Mouse (Mus musculus) mature B cell (primary cell): ENCODE results near the gene Ccdc92b.
"Not testable (repeated sequence)": the region's sequence is repeated elsewhere in the genome, so short reads cannot be mapped to it uniquely, and the experiment has no call there.

ENCODE experiments used
- in situ Hi-C: fragments of 300-500 bp; cut with MboI; formaldehyde crosslinking; loops from 2 replicates; pipeline ENCODE4 v1.14.3; 2019

Gene Ccdc92b

DNA sequence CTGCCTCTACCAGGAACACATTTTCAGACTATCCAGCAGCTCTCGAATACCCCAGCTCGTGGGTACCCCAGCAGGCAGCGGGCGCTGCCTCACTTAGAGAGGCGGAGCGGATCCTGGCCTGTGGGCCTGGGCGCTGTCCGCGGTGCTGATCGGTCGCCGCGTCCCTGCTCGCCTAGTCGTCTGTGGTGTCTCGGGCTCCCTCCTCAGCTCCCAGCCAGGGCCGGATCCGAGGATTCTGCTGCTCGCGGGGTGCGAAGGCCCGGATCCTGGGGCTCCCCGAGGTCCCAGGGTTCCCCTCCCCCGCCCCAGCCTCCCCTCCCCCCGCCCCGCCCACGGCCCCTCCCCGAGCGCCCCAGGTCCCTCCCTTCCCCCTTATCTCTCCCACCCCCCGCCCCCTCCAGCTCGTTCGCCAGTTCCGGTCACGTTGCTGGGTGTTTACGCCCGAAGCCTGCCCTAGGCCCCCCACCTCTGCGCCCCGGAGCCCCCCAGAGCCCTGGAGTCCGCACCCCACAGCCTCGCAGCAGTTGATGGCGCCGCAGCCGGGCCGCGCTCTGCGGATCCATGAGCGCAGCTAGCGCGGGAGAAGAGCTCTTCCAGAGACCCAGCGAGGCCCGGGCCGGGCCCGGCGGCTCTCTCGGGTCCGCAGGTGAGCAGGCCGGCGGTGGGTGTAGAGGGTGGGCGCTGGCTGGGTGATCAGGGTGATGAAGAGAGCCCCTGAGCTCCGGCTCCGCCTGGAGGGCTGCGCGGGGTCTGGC is at the start of gene Ccdc92b:
Gene Ccdc92b (plus strand): TSS at position 405 of the 755 bp plus-strand sequence.
- in situ Hi-C loops, result no loop called here

DNA sequence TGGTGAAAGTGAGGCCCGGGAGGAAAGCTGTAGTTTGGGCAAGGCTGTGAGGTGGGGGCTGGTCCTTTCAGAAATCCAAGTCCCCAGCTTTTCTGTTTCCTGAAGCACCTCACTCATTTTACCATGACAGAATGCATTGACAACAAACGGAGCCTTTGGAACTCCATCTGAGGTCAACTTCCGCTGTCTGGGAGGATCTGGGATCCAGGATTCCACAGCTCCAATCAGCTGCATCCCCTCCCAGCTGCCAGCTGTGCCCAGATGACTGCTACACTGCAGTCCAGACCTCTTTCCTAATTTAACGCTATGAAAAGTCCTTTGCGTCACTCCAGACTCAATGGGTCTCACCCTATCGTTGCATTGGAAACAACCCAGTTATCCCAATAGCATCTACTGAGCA is 49.7 kb upstream of the Ccdc92b start:
- in situ Hi-C loops, result no loop called here

DNA sequence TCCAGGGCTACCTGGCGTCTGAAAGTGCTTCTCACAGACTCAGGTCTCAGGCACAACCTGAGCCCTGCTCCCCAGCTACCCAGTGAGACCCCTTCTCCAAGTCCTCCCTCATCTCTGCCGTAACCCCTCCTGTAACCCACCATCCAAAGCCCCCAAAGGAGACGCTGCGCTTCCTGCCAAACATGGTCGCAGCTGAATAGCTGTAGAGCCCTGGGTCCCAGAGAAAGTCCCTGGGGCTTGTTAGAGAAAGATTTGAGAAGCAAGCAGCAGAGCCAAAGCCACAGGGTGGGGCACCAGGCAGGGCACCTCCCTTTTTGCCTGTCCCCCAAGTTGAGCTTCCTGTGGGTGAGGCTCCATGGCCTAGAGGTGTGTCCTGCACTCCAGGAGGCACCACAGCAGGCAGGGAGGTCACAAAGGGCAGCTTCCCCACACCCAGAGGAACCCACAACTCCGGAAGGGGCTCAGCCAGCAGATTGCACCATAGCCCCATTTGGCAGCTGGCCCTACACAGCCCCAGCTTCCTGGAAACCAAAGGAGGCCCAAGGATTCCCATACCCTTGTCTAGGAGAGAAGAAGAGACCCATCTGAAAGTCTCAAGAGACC is 46.8 kb upstream of the Ccdc92b start:
- in situ Hi-C loops, result no loop called here

DNA sequence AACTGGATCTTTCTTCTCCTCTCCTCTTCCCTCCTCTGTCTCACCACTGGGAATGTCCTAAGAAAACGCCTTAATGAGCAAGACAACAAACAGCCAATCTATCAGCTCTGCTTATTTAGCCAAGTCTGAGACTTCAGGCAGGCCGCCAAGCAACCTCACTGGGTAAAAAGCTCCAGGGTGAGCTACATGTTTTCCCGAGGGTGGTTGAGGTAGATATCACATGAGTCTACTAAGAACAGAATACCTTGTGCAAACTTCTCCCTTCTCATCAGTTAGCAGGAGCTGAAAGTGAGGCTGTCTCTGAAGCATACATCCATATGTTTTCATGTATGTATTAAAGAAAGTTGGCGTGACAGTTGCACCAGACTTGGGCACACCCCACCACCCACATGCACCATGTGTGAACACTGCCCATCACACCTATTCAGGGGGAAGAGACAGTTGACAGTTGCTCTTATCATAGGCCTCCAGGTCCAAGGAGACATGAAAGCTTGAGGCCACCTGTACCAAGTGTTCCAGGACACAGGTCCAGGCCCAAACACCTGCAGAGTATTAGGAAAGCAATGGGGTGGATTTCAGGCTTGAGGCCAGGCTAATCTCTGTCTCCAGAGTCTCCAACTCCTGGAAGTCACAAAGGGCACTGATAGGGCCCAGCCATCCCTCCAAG is 44.5 kb upstream of the Ccdc92b start:
- in situ Hi-C loops, result no loop called here

DNA sequence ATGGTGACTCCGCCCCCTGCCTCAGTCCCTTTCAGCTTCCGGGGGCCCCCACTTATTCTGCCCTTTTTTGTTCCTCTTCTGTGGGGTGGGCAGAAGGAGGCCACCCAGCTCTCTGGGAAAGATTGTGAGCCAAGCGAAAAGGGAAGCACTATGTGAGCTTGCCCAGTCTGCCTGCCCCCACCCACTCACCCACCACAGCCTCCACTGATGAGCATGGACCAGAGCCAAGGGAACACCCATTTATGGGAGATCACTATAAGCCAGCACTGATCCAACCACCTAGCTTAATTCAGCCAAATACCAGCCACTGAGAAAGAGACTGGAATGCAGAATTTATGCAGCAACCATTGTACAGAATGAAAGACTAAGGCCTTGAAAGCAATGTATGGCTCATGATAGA is 43.5 kb upstream of the Ccdc92b start:
- in situ Hi-C loops, result no loop called here

DNA sequence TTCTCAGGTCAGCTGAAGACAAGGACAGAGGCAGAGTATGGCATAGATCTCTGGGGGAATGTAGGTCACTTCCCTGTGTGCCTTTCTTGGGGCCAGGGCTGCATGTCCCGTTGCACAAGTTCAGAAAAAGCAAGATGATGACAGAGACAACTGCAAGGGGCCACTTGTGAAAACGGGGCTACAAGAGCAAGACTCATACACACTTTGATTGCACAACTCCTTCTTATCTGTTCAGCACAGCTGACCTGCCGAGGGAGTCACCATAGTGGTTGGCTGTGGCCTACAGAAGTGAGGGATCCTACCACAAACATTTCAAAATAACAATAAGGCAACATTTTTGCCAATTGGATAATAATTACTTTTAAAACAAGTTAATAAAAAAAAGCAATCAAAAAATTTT is 42.3 kb upstream of the Ccdc92b start:
- in situ Hi-C loops, result no loop called here

DNA sequence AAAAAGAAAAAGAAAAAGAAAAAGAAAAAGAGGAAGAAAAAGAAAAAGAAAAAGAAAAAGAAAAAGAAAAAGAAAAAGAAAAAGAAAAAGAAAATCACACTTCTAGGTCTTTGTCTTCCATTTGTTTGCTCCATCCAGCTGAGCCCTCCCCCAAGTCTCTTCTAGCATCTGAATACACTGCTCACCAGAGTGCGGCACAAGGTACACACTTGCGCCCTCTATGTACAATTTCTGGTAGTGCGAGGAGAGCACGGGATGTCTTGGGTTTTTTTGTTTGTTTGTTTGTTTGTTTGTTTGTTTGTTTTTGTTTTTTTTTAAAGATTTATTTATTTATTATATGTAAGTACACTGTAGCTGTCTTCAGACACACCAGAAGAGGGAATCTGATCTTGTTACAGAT is 38.1 kb upstream of the Ccdc92b start:
- in situ Hi-C loops, result not testable (repeated sequence)

DNA sequence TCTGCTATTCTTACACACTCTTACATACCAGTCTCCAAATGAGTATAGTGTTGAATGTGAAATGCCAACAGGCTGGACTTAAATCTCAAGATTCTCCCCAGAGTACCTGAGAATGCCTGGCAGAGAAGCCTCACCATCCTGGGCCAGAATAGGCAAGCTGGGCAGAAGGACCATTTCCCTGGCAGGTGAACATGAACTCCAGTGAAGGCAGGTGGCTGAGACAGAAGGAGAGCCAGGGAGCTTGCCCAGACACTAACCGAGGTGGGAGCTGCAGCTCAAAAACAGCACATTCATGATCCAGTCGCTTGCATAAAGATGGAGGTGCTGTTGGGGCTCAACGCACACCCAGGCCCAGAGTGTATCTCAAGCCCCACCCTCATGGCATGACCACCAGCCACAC is 36.9 kb upstream of the Ccdc92b start:
- in situ Hi-C loops, result no loop called here

DNA sequence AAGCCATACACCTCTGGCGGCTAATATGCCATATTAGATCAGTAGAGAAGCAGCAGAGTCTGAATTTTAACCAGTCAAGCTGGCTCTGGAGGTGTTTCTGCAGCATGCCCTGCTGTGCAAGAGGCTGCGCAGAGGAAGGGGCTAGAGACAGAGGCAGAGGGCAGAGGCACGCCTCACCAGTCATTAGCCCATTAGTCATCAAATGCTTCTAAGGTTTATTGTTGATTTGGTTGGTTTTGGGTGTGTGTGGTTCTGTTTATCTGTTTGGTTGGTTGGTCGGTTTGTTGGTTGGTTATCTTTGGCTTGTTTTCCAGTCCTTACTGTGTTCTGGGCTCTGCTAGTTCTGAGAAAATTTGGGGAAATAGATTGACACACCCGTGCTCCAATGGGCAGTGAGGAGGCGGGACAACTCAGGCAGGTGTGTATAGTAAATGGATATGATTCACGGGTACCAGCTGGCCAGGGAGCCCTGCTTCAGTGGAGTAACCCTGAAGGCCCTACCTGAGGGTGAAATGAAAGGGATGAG is 35.5 kb upstream of the Ccdc92b start:
- in situ Hi-C loops, result no loop called here

DNA sequence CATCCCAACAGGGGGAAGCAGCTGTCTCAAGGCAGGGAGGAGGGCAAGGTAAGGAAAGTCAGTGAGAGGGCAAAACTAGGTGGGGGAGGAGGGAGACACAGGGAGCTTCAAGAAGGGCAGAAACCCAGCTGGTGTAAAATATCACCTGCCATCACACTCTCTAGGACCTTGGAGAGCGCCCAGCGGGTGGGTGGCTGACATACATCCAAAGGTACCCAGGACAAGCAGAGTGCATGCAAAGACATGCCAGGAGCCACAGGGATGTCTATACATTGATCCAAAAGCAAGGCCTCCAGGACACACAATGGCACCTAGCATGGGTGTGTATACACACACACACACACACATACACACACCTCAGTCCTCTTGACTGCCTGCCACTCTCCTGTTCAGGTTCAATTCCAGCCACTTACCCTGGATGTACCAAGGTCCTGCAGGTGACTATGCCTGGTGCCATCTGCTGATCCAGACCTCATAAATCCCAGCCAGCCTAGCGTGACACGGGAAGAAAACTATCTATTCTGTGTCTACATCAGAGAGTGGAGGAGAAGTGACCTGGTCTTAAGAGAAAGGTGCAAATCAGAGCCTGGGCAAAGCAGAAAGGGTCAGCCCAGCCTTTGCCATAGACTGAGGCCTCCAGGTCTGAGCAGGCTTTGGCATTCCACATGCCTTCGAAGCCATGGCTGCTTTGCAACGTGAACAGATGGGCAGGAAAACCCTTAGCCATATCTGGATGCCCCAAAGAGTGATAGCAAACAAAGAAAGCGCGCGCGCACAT is 34.3 kb upstream of the Ccdc92b start:
- in situ Hi-C loops, result no loop called here

DNA sequence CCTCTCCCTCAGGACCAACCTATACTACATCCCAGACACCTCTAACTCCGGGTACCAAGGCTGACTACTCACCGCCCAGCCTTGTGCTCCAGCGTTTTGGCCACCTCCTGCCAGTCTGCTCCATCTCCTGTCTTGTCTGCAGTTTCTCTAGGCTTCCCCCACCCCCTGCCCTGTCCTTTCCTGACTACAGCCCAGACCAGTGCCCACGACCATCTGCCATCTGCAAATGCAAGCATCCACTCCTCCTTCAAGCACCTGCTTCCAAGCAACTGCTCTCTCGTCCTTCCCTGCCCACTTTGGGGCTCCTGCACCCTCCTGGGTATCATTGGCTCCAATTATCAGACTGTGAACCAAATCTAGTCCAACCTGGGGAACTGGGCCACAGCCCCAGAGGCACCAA is 33.0 kb upstream of the Ccdc92b start:
- in situ Hi-C loops, result no loop called here

DNA sequence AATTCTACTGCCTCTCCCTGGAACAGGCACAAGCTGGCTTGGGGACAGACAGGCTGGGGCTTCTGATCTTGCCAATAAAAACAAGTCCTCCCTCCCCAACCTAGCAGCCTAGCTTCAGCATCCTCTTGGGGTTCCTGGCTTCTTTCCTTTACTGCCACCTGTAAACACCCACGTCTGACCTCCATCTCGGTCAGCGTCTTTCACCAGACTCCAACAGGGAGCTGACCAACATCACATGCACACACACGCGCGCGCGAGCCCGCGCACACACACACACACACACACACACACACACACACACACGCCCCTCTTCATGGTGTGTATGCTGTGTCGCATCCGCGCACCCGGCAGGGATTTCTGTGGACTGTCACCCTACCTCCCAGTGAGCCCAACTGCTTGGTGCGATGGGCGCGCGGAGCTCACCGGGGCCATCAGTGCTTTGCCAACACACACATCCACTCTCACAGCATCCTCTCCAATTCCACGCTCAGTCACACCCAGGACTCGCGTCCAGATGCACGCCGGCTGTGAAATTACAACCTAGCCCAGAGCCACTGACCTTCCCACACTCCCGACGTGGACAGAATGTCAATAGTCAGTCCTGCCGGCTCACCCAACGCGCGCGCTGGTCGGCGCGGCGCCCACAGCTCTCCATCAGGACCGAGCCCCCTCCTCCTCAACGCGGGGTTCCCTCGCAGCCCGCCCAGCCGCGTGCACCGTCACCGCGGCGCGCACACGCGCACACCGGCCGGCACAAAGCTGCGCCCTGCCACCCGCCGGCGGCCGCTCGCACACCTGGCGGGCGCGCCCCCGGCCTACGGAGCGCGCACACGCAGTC is 29.8 kb upstream of the Ccdc92b start:
- in situ Hi-C loops, result no loop called here

DNA sequence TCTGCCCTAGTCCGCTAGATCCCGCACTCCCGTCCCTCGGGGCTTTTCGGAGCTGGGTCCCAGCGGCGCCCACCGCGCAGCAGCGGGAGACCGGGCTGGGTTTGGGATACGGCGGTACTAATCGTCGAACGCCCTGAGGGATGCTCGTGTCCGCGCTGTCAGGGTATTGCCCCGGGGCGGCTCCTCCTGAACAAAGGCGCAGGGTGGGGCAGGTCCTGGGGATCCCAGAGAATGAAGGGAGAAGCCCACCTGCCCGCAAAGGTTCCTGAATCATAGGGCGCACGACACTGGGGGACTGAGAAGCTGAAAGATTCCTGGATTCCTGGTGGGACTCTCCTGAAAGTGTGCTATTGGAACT is 29.2 kb upstream of the Ccdc92b start:
- in situ Hi-C loops, result no loop called here

DNA sequence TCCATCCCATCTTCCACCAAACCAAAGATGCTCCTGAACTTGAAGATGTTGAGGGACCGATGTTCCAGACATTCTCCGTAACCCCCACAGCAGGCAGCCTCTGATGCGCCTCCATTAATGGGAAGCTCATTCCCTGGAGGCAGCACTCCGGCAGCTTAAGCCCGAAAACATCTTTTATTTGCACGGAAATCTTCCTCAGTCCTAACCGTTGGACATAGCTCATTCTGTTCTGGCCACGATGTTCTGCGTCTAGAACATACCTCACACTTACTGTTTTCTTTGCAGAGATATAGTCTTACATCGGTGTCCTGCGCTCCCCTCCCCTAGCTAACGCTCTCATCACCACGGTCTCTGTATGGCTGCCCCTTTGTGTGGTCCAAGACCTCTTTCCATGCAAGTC is 28.7 kb upstream of the Ccdc92b start:
- in situ Hi-C loops, result no loop called here

DNA sequence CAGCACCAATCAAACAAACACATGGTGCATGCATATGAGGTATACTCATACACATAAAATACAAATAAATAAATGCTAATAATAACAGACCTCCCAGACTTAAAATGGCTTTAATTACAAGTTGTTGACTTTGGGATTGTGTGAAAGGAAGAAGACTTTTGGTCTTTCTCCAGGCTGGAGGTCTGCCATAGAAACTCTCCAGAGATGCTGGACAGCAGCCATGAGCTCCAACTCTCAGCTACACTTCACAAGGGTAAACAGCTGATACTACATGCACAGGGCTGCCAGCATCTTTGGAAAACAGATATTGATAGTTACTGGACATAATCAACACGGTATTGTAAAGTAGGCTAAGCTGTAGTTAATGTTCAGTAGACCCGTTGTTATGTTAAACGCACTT is 27.2 kb upstream of the Ccdc92b start:
- in situ Hi-C loops, result no loop called here

DNA sequence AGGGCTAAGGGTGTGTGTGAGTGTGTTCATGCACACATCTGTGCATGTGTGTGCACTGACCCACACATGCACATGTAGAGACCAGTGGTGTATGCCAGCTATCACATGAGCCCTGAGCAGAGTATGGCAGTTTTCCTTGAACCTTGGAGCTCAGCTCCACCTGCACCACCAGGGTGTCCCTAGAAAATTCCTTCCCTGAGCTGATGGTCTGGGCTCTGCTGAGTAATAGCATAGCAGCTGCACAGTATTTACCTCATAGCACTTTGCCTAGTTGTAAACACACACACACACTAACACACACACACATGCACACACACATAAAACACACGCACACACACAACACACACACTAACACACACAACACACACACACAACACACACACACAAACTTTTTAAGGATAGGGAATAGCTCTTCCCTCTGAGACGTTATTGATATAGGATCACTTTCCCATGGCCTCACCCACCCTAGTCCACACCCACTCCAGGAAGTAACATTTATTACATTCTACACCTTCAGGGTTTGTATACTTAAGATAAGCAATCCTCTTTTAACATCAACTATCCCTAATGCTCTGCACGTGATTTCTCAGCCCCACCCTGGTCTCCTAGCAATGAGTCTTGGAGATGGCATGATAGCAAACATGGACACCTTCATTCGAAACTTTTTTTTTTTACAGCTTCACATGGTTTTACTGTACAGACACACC is 22.0 kb upstream of the Ccdc92b start:
- in situ Hi-C loops, result no loop called here

DNA sequence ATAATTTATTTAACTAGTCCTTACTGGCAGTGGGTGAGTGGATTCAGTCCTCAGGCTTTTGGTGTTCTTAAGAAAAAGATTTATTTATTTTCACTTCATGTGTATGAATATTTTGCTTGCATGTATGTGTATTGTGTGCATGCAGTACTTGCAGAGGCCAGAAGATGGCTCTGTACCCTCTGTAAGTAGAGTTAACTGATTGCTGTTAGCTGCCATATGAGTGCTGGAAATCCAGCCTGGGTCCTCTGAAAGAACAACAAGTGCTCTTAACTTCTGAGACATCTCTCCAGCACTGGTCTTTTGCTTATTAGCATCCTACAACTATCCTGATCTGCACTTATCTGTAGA is 21.4 kb upstream of the Ccdc92b start:
- in situ Hi-C loops, result no loop called here

DNA sequence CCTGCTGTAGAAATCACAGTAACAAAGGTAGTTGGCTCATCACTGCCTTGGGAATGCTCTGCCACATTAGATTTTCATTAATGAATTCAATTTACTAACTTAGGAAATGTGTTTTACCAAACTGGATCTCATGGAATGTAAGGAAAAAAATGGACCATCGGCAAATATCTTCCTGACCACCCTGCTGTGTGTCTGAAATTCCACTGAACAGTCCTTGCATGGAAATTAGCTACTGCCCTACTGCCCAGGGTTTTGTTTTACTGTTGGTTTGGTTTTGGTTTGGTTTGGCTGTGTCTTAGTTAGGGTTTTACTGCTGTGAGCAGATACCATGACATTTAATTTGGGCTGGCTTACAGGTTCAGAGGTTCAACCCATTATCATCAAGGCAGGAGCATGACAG is 17.1 kb upstream of the Ccdc92b start:
- in situ Hi-C loops, result no loop called here

DNA sequence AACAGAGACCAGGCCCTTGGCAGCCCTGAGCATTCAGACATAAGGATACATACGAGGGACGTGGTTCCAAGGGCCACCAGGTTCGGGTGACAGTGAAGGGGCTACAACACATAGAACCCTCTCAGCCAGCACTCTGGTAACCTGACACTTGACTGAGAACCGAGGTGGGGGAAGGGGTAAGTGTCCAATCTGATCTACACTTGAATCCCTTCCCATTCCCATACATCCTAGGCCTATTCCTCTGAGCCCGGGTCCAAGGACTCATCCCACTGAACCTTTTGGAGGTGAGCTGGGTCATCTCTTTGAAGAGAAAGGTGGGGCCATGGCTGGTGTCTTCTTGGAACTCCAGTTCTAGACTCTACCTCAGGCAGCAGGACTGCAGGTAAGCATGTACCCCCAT is 9.3 kb upstream of the Ccdc92b start:
- in situ Hi-C loops, result no loop called here

DNA sequence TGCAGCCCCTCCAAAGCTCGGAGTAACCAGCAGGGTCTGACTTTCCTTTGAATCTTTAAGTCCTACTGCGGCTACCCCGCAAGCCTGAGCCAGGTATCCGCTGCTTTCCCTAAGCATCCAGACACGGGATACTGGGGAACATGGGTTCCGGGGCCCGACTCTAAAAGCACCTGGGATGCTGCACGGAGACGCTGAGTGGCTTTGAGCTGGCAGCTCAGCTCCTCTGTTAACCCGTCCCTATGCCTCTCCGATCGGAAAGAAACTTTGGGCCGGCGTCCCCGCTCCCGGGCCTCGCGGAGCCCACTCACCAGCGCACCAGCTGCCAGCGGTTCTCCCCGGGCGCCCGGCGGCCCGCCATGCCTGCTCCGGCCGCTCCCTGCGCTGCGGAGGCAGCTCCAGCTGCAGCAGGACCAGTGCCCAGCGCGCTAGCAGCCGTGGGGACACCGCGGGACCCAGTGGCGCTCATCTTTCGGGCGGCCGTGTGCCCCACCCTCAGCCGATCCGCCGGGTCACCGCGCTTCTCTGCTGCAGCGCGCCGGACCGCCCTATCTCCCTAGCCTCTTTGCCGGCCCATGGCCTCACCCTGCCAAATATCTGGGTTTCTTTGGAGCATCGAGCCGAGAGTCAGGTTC is 8.7 kb upstream of the Ccdc92b start, which contains the start of gene Rap1gap2:
Gene Rap1gap2 (minus strand): TSS at position 371 of the 632 bp plus-strand sequence.
- in situ Hi-C loops, result no loop called here
